Mouse (Mus musculus): ENCODE results near the gene Msmb. TPM values are rescaled to one million over a fixed set of nuclear protein-coding genes. Genes with fewer than 3 reads are reported as not detected.

Msmb gene
- polyA plus RNA-seq, 1 experiment from 2014 or later: not detected

DNA sequence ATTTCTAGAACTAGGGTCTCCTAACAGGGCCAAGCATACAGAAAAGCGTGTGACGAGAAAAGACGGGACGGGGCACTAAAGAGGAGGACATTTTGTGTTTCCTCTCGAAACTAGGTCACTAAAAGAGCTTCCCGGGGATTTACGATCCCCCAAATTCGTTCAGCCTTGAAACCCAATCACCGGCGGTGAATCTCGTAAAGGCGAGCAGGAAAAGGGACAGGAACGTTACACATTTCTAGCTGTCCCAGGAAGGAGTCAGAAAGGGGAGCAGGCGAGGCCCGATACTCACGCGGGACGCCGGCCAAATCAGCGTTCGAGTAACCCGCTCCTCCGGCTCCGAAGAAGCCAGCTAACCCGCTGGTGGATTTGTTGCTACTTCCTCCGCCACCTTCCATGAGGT lies 59.5 kb downstream of the Msmb start:
- peak; percentile 58 for DNase-seq
- peak; percentile 52; the same call in 1 of the 2 replicates for ATAC-seq (ENCODE audit: insufficient read depth)
- no peak for TF ChIP-seq CTCF (IDR thresholded peaks at IDR 0.05; ENCODE audit: low read depth)
- WGBS: under 1% methylated on average over 25 of the region's 26 CpGs
- peak overlapping the region; percentile 98 for H3K4me3 ChIP-seq (ENCODE audit: low read depth, low read length)
- peak overlapping the region; percentile 94 for H3K9ac ChIP-seq
- peak overlapping the region; percentile 81 for H3K4me2 ChIP-seq
- peaks cover 13% of the 10 kb centered on the region for H3K4me1 ChIP-seq (ENCODE audit: insufficient read depth)
- H3K36me3 ChIP-seq (ENCODE audit: insufficient read depth): peaks cover 25% of the 10 kb centered on the region
- no peaks in the 10 kb centered on the region for H3K27me3 ChIP-seq (ENCODE audit: insufficient read depth, low read length)
- H3K9me3 ChIP-seq (ENCODE audit: low read depth, low read length): no peaks in the 10 kb centered on the region
- H3K27ac ChIP-seq (ENCODE audit: low read depth): 0 out of 2 replicates have a peak overlapping the region, but pooled peaks have one; percentile 44

DNA sequence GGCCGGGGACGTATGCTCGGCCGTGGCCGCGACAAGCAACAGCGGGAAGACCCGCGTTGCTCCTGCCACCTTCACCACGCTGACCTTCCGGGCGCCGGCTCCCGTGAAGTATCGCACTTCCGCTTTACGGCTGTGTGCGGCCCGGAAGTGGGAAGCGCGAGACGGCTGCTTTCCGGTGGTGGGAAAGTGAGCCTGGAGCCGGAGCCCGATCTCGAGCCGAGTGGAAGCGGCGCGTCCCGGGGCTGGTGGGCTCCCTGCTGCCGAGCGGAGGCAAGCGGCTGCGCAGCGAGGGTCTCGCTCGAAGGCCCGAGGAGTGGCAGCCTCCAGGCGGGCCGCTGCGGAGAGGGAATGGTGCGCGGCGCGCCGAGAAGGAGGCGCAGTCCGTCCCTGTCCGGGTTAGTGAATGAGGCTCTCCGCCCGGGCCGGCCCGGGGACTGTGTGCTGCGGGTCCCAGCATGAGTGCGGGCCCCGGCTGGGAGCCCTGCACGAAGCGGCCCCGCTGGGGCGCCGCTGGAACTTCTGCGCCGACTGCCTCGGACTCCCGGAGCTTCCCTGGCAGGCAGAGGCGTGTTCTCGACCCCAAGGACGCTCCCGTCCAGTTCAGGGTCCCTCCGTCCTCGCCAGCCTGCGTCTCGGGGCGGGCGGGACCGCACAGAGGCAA lies 60.1 kb downstream of the Msmb start, which contains the start of the genes Timm23 and Parg:
Timm23 (minus strand) TSS at position 108 of the 661 bp plus-strand sequence.
Parg (plus strand) TSS at position 159 of the 661 bp plus-strand sequence.
- Histone ChIP-seq H3K4me3 (ENCODE audit: low read depth, low read length) (peak within 1 kb of the TSS; percentile 98), H3K4me1 (ENCODE audit: insufficient read depth) (peaks cover 13% of the 10 kb centered on the region), H3K9ac (peak within 1 kb of the TSS; percentile 94), H3K27ac (ENCODE audit: low read depth) (peak within 1 kb of the TSS; percentile 79), H3K4me2 (peak within 1 kb of the TSS; percentile 94), H3K9me3 (ENCODE audit: low read depth, low read length) (no peaks in the 10 kb centered on the region), H3K36me3 (ENCODE audit: insufficient read depth) (peaks cover 20% of the 10 kb centered on the region), H3K27me3 (ENCODE audit: insufficient read depth, low read length) (no peaks in the 10 kb centered on the region)
- under 1% methylated on average over 71 of the region's 77 CpGs for WGBS
- DNase-seq (peak; percentile 94), ATAC-seq (ENCODE audit: insufficient read depth) (peak; percentile 96)
- no peak for TF ChIP-seq CTCF (IDR thresholded peaks at IDR 0.05; ENCODE audit: low read depth)

Other genes with a start within 250 kb of the Msmb start
- gene Galnt15, start 113.0 kb upstream of the Msmb start, polyA plus RNA-seq (2014; fragmentation: Nextera tagmentation; extraction: Ambion mirVana): 0.08 and 0.18 TPM in 2 replicates
- 15.9 and 24.8 TPM in 2 replicates for gene Oxnad1, start 56.6 kb upstream of the Msmb start, polyA plus RNA-seq (2014; fragmentation: Nextera tagmentation; extraction: Ambion mirVana)
- 89.8 and 90.8 TPM in 2 replicates for gene Dph3, start 56.3 kb upstream of the Msmb start, polyA plus RNA-seq (2014; fragmentation: Nextera tagmentation; extraction: Ambion mirVana)
- 105 and 108 TPM in 2 replicates for gene Ncoa4, start 17.8 kb downstream of the Msmb start, polyA plus RNA-seq (2014; fragmentation: Nextera tagmentation; extraction: Ambion mirVana)
- 293 and 296 TPM in 2 replicates for gene Timm23, start 59.9 kb downstream of the Msmb start, polyA plus RNA-seq (2014; fragmentation: Nextera tagmentation; extraction: Ambion mirVana)
- gene Parg, start 59.9 kb downstream of the Msmb start, polyA plus RNA-seq (2014; fragmentation: Nextera tagmentation; extraction: Ambion mirVana): 53.4 and 54.5 TPM in 2 replicates
- 10.6 and 11.0 TPM in 2 replicates for gene Ogdhl, start 180.0 kb downstream of the Msmb start, polyA plus RNA-seq (2014; fragmentation: Nextera tagmentation; extraction: Ambion mirVana)
- gene 1700024G13Rik, start 246.4 kb downstream of the Msmb start, polyA plus RNA-seq (2014; fragmentation: Nextera tagmentation; extraction: Ambion mirVana): not detected in 2 replicates

Data from lung, embryonic 14.5 days (tissue).